Mouse (Mus musculus) heart, embryonic 14.5 days (tissue): Measurements from ENCODE around the gene Pofut2. TPM values are rescaled to one million over a fixed set of nuclear protein-coding genes. Genes with fewer than 3 reads are reported as not detected.
A peak's percentile ranks its signal among the peaks of the same experiment; 100 is the strongest.

ENCODE experiments used
- ATAC-seq: fragments of 200-750 bp; cut with Nextera tagmentation; 2 replicates; pipeline ENCODE4 v1.8.0; 2017; ENCODE audit warnings: low read depth, moderate TSS enrichment; ENCODE audit not compliant: insufficient number of reproducible peaks, insufficient read depth, low FRiP score
- H3K27ac ChIP-seq, 2 experiments: fragments of 200-500 bp in 1 of 2; fragments of 300-500 bp in 1 of 2; sonication (generic) in 1 of 2; replicated peaks in 1 of 2; 2 replicates each; pipeline ENCODE4 v1.5.1; 2012 to 2014; ENCODE audit warnings: low read depth in 2 of 2, low read length in 2 of 2, control low read depth in 1 of 2, mild to moderate bottlenecking in 1 of 2, mixed read lengths in 1 of 2; ENCODE audit not compliant: control insufficient read depth in 1 of 2, insufficient read depth in 1 of 2
- H3K27me3 ChIP-seq: fragments of 300-500 bp; sonication (generic); 2 replicates; pipeline ENCODE4 v1.6.1; 2014; ENCODE audit warnings: mild to moderate bottlenecking, low read length, control low read depth; ENCODE audit not compliant: control insufficient read depth, insufficient read depth
- H3K36me3 ChIP-seq: fragments of 300-500 bp; sonication (generic); 2 replicates; pipeline ENCODE4 v1.6.1; 2014; ENCODE audit warnings: mild to moderate bottlenecking, control low read depth, low read length, mixed read lengths; ENCODE audit not compliant: control insufficient read depth, insufficient read depth
- H3K4me1 ChIP-seq, 2 experiments: fragments of 200-500 bp in 1 of 2; fragments of 300-500 bp in 1 of 2; sonication (generic) in 1 of 2; 2 replicates each; pipeline ENCODE4 v1.6.1; 2012 to 2014; ENCODE audit warnings: low read length in 2 of 2, control low read depth in 1 of 2, mixed read lengths in 1 of 2; ENCODE audit not compliant: control insufficient read depth in 2 of 2, insufficient read depth in 2 of 2
- H3K4me2 ChIP-seq: fragments of 300-500 bp; sonication (generic); 2 replicates; pipeline ENCODE4 v1.6.1; 2014; ENCODE audit warnings: mild to moderate bottlenecking, low read length
- H3K4me3 ChIP-seq, 2 experiments: fragments of 200-500 bp in 1 of 2; fragments of 300-500 bp in 1 of 2; sonication (generic) in 1 of 2; 2 replicates each; pipeline ENCODE4 v1.5.1; 2012 to 2014; ENCODE audit warnings: low read length in 2 of 2, mild to moderate bottlenecking in 2 of 2, control low read depth in 1 of 2, low read depth in 1 of 2, moderate library complexity in 1 of 2; ENCODE audit not compliant: control insufficient read depth in 1 of 2, insufficient read depth in 1 of 2
- H3K9ac ChIP-seq: fragments of 300-500 bp; sonication (generic); 2 replicates; pipeline ENCODE4 v1.6.1; 2014; ENCODE audit warnings: mild to moderate bottlenecking, low read length
- H3K9me3 ChIP-seq: fragments of 300-500 bp; sonication (generic); 2 replicates; pipeline ENCODE4 v1.6.1; 2016; ENCODE audit warnings: low read length, control low read depth; ENCODE audit not compliant: control insufficient read depth
- WGBS: fragments of 180-500 bp; shearing (Covaris S2); extraction: QIAGEN DNeasy Blood & Tissue Kit; methylation state at CpG from one replicate; pipeline ENCODE4 v1.1.7; 2014; 5-methylcytosine and 5-hydroxymethylcytosine counted together
- polyA plus RNA-seq: library from polyadenylated mRNA; unstranded; fragments of >200 nt; fragmentation: Nextera tagmentation; extraction: Ambion mirVana; gene quantifications from 2 replicates; pipeline ENCODE4 v1.2.1, GENCODE M21; 2014

The Pofut2 gene
- polyA plus RNA-seq, 1 experiment from 2014 or later = 105 TPM

GRCm38 (mm10) chr10:77224390-77224789, 34.6 kb upstream of the Pofut2 start:
- Histone ChIP-seq H3K4me3 (no peak overlapping the region), H3K4me2 (no peak overlapping the region), H3K27ac (no peak overlapping the region), H3K36me3 (no peaks in the 10 kb centered on the region), H3K9ac (no peak overlapping the region), H3K27me3 (no peaks in the 10 kb centered on the region), H3K9me3 (no peaks in the 10 kb centered on the region), H3K4me1 (peaks cover 29 to 32% of the 10 kb centered on the region in 2 experiments)
- 89% methylated on average over 4 of the region's 4 CpGs for WGBS
- ATAC-seq = no peak

- WGBS = 19% methylated on average over 9 of the region's 9 CpGs
- 0 out of 2 replicates have a peak, but pooled peaks have one; percentile 22 for ATAC-seq
- Histone ChIP-seq H3K4me2 (0 out of 2 replicates have a peak overlapping the region, but pooled peaks have one; percentile 8), H3K36me3 (no peaks in the 10 kb centered on the region), H3K9me3 (no peaks in the 10 kb centered on the region), H3K27ac (peak overlapping the region in 1 of 2 experiments; percentile 48; a peak in 3 of 4 replicates), H3K4me1 (peaks cover 40 to 42% of the 10 kb centered on the region in 2 experiments), H3K27me3 (no peaks in the 10 kb centered on the region), H3K9ac (no peak overlapping the region), H3K4me3 (no peak overlapping the region)
Observed at GRCm38 (mm10) chr10:77225414-77225813, 33.6 kb upstream of the Pofut2 start.

GRCm38 (mm10) chr10:77225995-77226688, 32.9 kb upstream of the Pofut2 start:
- Histone ChIP-seq H3K4me3 (no peak overlapping the region), H3K4me2 (no peak overlapping the region), H3K9ac (no peak overlapping the region), H3K36me3 (no peaks in the 10 kb centered on the region), H3K27ac (peak overlapping the region in 1 of 2 experiments; percentile 48; a peak in 3 of 4 replicates), H3K4me1 (peaks cover 41 to 42% of the 10 kb centered on the region in 2 experiments), H3K9me3 (no peaks in the 10 kb centered on the region), H3K27me3 (no peaks in the 10 kb centered on the region)
- WGBS = 86% methylated on average over 8 of the region's 8 CpGs
- ATAC-seq = no peak

GRCm38 (mm10) chr10:77226691-77227367, 32.2 kb upstream of the Pofut2 start:
- no peak overlapping the region for H3K4me2 ChIP-seq
- peaks cover 39 to 42% of the 10 kb centered on the region in 2 experiments for H3K4me1 ChIP-seq
- no peaks in the 10 kb centered on the region for H3K36me3 ChIP-seq
- WGBS = 78% methylated on average over 8 of the region's 8 CpGs
- no peak overlapping the region for H3K9ac ChIP-seq
- H3K4me3 ChIP-seq = no peak overlapping the region
- H3K9me3 ChIP-seq = no peaks in the 10 kb centered on the region
- no peak for ATAC-seq
- no peaks in the 10 kb centered on the region for H3K27me3 ChIP-seq
- 0 out of 4 replicates have a peak overlapping the region, but pooled peaks of 1 of the 2 experiments have one; percentile 8 for H3K27ac ChIP-seq

GRCm38 (mm10) chr10:77227368-77227723, 31.7 kb upstream of the Pofut2 start:
- Histone ChIP-seq H3K4me2 (no peak overlapping the region), H3K4me3 (no peak overlapping the region), H3K9me3 (no peaks in the 10 kb centered on the region), H3K4me1 (peaks cover 44 to 47% of the 10 kb centered on the region in 2 experiments), H3K36me3 (no peaks in the 10 kb centered on the region), H3K9ac (no peak overlapping the region), H3K27ac (no peak overlapping the region), H3K27me3 (no peaks in the 10 kb centered on the region)
- 75% methylated on average over 6 of the region's 6 CpGs for WGBS
- ATAC-seq = no peak

GRCm38 (mm10) chr10:77229609-77230595, 29.1 kb upstream of the Pofut2 start:
- no peaks in the 10 kb centered on the region for H3K9me3 ChIP-seq
- peak overlapping the region; percentile 43 for H3K4me2 ChIP-seq
- ATAC-seq = peak; percentile 68
- H3K4me3 ChIP-seq = no peak overlapping the region
- peak overlapping the region; percentile 66 to 91 for H3K27ac ChIP-seq
- H3K36me3 ChIP-seq = no peaks in the 10 kb centered on the region
- peaks cover 46 to 51% of the 10 kb centered on the region in 2 experiments for H3K4me1 ChIP-seq
- 24% methylated on average over 13 of the region's 13 CpGs for WGBS
- H3K27me3 ChIP-seq = no peaks in the 10 kb centered on the region
- peak overlapping the region; percentile 34 for H3K9ac ChIP-seq
